Mouse (Mus musculus) cortical plate, adult 2 months (tissue): ENCODE data around the gene Snx13.

ENCODE experiments used
- CTCF ChIP-seq: fragments of 200-500 bp; IDR thresholded peaks from 2 replicates; pipeline ENCODE4 v1.5.1; 2011; ENCODE audit warnings: mild to moderate bottlenecking, control low read depth, low read length; ENCODE audit not compliant: insufficient read depth; ENCODE audit errors: extremely low read depth
- POLR2A ChIP-seq: fragments of 200-500 bp; IDR thresholded peaks from 2 replicates; pipeline ENCODE4 v1.6.1; 2011; ENCODE audit warnings: mild to moderate bottlenecking, low read length, control low read depth; ENCODE audit not compliant: insufficient read depth; ENCODE audit errors: extremely low read depth

- TF ChIP-seq CTCF = no peak
- TF ChIP-seq POLR2A = no peak
These were observed 16.9 kb downstream of the Snx13 start for GRCm38 (mm10) chr12:35063697-35064468.
